Mouse (Mus musculus) C2C12 (cell line): ENCODE measurements around the gene Usp10. TPM values are rescaled to one million over a fixed set of nuclear protein-coding genes. Genes with fewer than 3 reads are reported as not detected.

ENCODE experiments used
- H3K27me3 ChIP-seq: one replicate; pipeline ENCODE4 v1.6.1; 2011; ENCODE audit not compliant: control insufficient read depth, insufficient read depth, insufficient read length
- H3K36me3 ChIP-seq: one replicate; pipeline ENCODE4 v1.6.1; 2011; ENCODE audit not compliant: control insufficient read depth, insufficient read depth
- H3K4me3 ChIP-seq: one replicate; pipeline ENCODE4 v1.5.1; 2011; ENCODE audit warnings: mild to moderate bottlenecking, control low read depth; ENCODE audit not compliant: poor library complexity, insufficient read depth, severe bottlenecking
- H3K79me2 ChIP-seq: one replicate; pipeline ENCODE4 v1.6.1; 2011; ENCODE audit not compliant: control insufficient read depth, insufficient read depth
- H3K79me3 ChIP-seq: one replicate; pipeline ENCODE4 v1.6.1; 2011; ENCODE audit warnings: low read depth, control low read depth
- H3ac ChIP-seq: one replicate; pipeline ENCODE3; 2011; ENCODE audit warnings: low read depth; ENCODE audit not compliant: control insufficient read depth, insufficient read length
- CEBPB ChIP-seq: IDR thresholded peaks from one replicate; pipeline ENCODE4 v1.6.1; 2011; ENCODE audit warnings: low read depth, mild to moderate bottlenecking, control low read depth, moderate library complexity
- CTCF ChIP-seq: IDR thresholded peaks from one replicate; pipeline ENCODE4 v1.5.1; 2011; ENCODE audit not compliant: control insufficient read depth, insufficient read depth, insufficient read length
- FOSL1 ChIP-seq: IDR thresholded peaks from one replicate; pipeline ENCODE4 v1.8.0; 2011; ENCODE audit warnings: mild to moderate bottlenecking, low read length; ENCODE audit not compliant: poor library complexity, insufficient read depth, severe bottlenecking
- MAX ChIP-seq: IDR thresholded peaks from one replicate; pipeline ENCODE4 v1.6.1; 2011; ENCODE audit warnings: mild to moderate bottlenecking, control low read depth
- MYOD1 ChIP-seq: IDR thresholded peaks from one replicate; pipeline ENCODE4 v1.6.1; 2011; ENCODE audit warnings: low read depth; ENCODE audit not compliant: control insufficient read depth, insufficient read length
- MYOG ChIP-seq: IDR thresholded peaks from one replicate; pipeline ENCODE4 v1.6.1; 2011; ENCODE audit not compliant: control insufficient read depth, insufficient read length; ENCODE audit errors: extremely low read depth
- USF1 ChIP-seq: IDR thresholded peaks from one replicate; pipeline ENCODE4 v1.6.1; 2011; ENCODE audit warnings: low read depth, mild to moderate bottlenecking, control low read depth, moderate library complexity
- polyA plus RNA-seq: library from polyadenylated mRNA; unstranded; fragments of >200 nt; fragmentation: generic; extraction: Trizol; gene quantifications from one replicate; pipeline ENCODE4 v1.2.1, GENCODE M21; 2012; ENCODE audit warnings: missing spikeins

Usp10 gene
- polyA plus RNA-seq, 1 experiment = 101 TPM

DNA sequence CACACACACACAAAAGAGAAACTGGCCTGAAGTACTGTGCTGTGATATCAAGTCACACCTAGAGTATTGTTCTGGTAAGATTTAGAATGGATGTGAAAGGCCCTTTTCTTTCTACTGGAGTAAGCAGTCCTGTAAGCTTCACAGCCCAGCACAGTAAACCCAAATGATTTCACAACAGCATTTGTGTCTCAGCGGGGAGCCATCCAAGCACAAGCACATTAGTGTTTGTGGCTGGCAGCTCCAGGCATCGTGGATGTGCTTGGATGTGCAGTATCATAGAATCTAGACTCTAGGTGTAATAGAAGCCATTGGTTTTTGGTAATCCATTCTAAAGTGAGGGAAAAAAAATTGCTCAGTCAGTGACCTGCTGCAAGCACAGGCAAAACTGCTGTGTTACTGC, 29.2 kb downstream of the Usp10 start:
- Histone ChIP-seq H3K4me3 (no peak overlapping the region), H3K36me3 (peaks cover 52% of the 10 kb centered on the region), H3K27me3 (no peaks in the 10 kb centered on the region), H3K79me2 (peaks cover 75% of the 10 kb centered on the region), H3K79me3 (peaks cover 26% of the 10 kb centered on the region), H3ac (no peak overlapping the region)
- TF ChIP-seq MYOG (no peak), USF1 (no peak), FOSL1 (no peak), MYOD1 (no peak), CEBPB (no peak), MAX (no peak), CTCF (no peak)

GRCm38 (mm10) chr8:119941471-119941870, 31.3 kb downstream of the Usp10 start:
- peaks cover 57% of the 10 kb centered on the region for H3K36me3 ChIP-seq
- peaks cover 28% of the 10 kb centered on the region for H3K79me3 ChIP-seq
- H3K79me2 ChIP-seq = peaks cover 75% of the 10 kb centered on the region
- no peaks in the 10 kb centered on the region for H3K27me3 ChIP-seq
- TF ChIP-seq FOSL1 = no peak
- no peak for TF ChIP-seq MAX
- TF ChIP-seq CTCF = no peak
- TF ChIP-seq USF1 = no peak
- TF ChIP-seq CEBPB = no peak
- TF ChIP-seq MYOD1 = no peak
- TF ChIP-seq MYOG = no peak
- H3ac ChIP-seq = no peak overlapping the region
- no peak overlapping the region for H3K4me3 ChIP-seq

DNA sequence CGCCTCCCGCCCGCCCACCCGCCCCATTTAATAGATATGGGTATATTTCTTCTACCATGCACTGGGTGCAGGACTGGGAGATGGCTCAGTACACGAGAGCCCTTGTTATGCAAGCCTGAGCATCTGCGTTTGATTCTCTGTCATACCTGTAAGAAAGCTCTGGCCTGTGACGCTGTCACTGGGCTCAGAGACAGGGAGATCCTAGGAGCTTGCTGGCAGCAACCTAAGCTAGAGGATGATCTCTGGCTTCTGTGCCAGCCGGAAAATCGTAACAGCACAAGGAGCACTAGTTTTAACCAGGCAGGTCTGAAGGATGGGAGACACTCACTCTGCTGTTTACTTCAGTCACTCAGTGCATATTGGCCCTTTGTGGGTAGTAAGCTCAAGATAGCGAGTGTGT, 33.5 kb downstream of the Usp10 start:
- peaks cover 66% of the 10 kb centered on the region for H3K36me3 ChIP-seq
- H3K27me3 ChIP-seq = no peaks in the 10 kb centered on the region
- H3K4me3 ChIP-seq = no peak overlapping the region
- peaks cover 29% of the 10 kb centered on the region for H3K79me3 ChIP-seq
- TF ChIP-seq MYOD1 (no peak), CTCF (no peak)
- H3K79me2 ChIP-seq = peaks cover 65% of the 10 kb centered on the region
- H3ac ChIP-seq = no peak overlapping the region

GRCm38 (mm10) chr8:119944096-119944811, 34.1 kb downstream of the Usp10 start:
- Histone ChIP-seq H3K4me3 (no peak overlapping the region), H3ac (no peak overlapping the region), H3K79me2 (peaks cover 59% of the 10 kb centered on the region), H3K36me3 (peaks cover 72% of the 10 kb centered on the region), H3K27me3 (no peaks in the 10 kb centered on the region), H3K79me3 (peaks cover 26% of the 10 kb centered on the region)
- TF ChIP-seq CTCF = peak; percentile 73
- TF ChIP-seq MAX = no peak

GRCm38 (mm10) chr8:119946326-119946865, 36.2 kb downstream of the Usp10 start:
- Histone ChIP-seq H3K4me3 (no peak overlapping the region), H3K27me3 (no peaks in the 10 kb centered on the region), H3K79me3 (peaks cover 25% of the 10 kb centered on the region), H3ac (no peak overlapping the region), H3K79me2 (peaks cover 43% of the 10 kb centered on the region), H3K36me3 (peaks cover 79% of the 10 kb centered on the region)
- TF ChIP-seq MAX (no peak), USF1 (no peak), CEBPB (no peak)

DNA sequence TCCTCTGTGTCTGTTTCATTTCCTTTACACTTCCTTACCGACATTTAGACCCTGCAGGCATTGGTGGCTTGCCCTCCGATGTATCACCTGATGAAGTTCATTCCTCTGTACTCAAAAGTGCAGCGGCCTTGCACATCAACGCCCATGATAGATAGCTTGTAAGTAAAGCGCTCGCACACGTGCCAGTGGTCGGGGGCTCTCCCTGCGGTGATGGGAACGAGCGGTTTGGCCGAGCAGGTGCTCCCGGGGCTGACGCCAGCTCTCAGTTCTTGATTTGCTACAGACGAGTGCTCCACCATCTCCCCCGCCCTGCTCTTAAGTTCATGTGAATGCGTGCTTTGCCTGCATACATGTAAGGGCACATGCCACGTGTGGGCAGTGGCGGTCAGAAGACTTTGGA, 37.5 kb downstream of the Usp10 start:
- no peak overlapping the region for H3K4me3 ChIP-seq
- peaks cover 43% of the 10 kb centered on the region for H3K79me2 ChIP-seq
- H3K79me3 ChIP-seq = peaks cover 25% of the 10 kb centered on the region
- peaks cover 79% of the 10 kb centered on the region for H3K36me3 ChIP-seq
- no peak for TF ChIP-seq MYOD1
- no peak for TF ChIP-seq CTCF
- TF ChIP-seq MYOG = no peak
- TF ChIP-seq USF1 = no peak
- TF ChIP-seq FOSL1 = no peak
- TF ChIP-seq MAX = no peak
- TF ChIP-seq CEBPB = no peak
- H3K27me3 ChIP-seq = no peaks in the 10 kb centered on the region
- H3ac ChIP-seq = no peak overlapping the region
